Mouse (Mus musculus) myocyte (in vitro differentiated cells): ENCODE results near the gene Treml1. TPM values are rescaled to one million over a fixed set of nuclear protein-coding genes. Genes with fewer than 3 reads are reported as not detected.
"Not testable (repeated sequence)": the region's sequence is repeated elsewhere in the genome, so short reads cannot be mapped to it uniquely, and the experiment has no call there.

Experiments
- H3K27me3 ChIP-seq: one replicate; pipeline ENCODE4 v1.6.1; 2011; ENCODE audit not compliant: control insufficient read depth, insufficient read depth, insufficient read length
- H3K36me3 ChIP-seq: one replicate; pipeline ENCODE4 v1.6.1; 2011; ENCODE audit not compliant: control insufficient read depth, insufficient read depth
- H3K4me2 ChIP-seq: one replicate; pipeline ENCODE4 v1.6.1; 2011; ENCODE audit warnings: low read depth, control low read depth
- H3K4me3 ChIP-seq: one replicate; pipeline ENCODE4 v1.5.1; 2011; ENCODE audit warnings: mild to moderate bottlenecking, control low read depth, moderate library complexity
- H3K79me2 ChIP-seq: one replicate; pipeline ENCODE4 v1.6.1; 2011; ENCODE audit not compliant: control insufficient read depth, insufficient read depth
- H3ac ChIP-seq: one replicate; pipeline ENCODE4 v1.6.1; 2011; ENCODE audit not compliant: control insufficient read depth, insufficient read length
- CEBPB ChIP-seq: IDR thresholded peaks from 2 replicates; pipeline ENCODE4 v1.6.1; 2011; ENCODE audit warnings: mild to moderate bottlenecking, moderate library complexity; ENCODE audit not compliant: poor library complexity, insufficient read depth, severe bottlenecking
- E2F4 ChIP-seq: IDR thresholded peaks from one replicate; pipeline ENCODE4 v1.6.1; 2011; ENCODE audit warnings: mild to moderate bottlenecking, control low read depth, moderate library complexity; ENCODE audit not compliant: insufficient read depth
- MAX ChIP-seq: IDR thresholded peaks from one replicate; pipeline ENCODE4 v1.6.1; 2011; ENCODE audit warnings: low read depth, mild to moderate bottlenecking, control low read depth
- MYOD1 ChIP-seq, 3 experiments: IDR thresholded peaks; one replicate each; pipeline ENCODE4 v1.6.1; 2011; ENCODE audit warnings: control low read depth in 2 of 3, low read depth in 2 of 3, mild to moderate bottlenecking in 2 of 3, moderate library complexity in 1 of 3; ENCODE audit not compliant: insufficient read length in 2 of 3, control insufficient read depth in 1 of 3
- MYOG ChIP-seq, 3 experiments: IDR thresholded peaks; one replicate each; pipeline ENCODE4 v1.6.1; 2011; ENCODE audit warnings: control low read depth in 2 of 3, low read depth in 2 of 3, mild to moderate bottlenecking in 2 of 3; ENCODE audit not compliant: insufficient read length in 2 of 3, control insufficient read depth in 1 of 3, insufficient read depth in 1 of 3
- POLR2A ChIP-seq: IDR thresholded peaks from one replicate; pipeline ENCODE4 v1.6.1; 2011; ENCODE audit warnings: low read depth, mild to moderate bottlenecking, control low read depth, moderate library complexity; ENCODE audit not compliant: insufficient read length
- POLR2AphosphoS2 ChIP-seq: IDR thresholded peaks from one replicate; pipeline ENCODE4 v1.6.1; 2011; ENCODE audit warnings: low read depth, control low read depth; ENCODE audit not compliant: insufficient read length
- REST ChIP-seq: IDR thresholded peaks from one replicate; pipeline ENCODE4 v1.6.1; 2011; ENCODE audit warnings: mild to moderate bottlenecking, control low read depth, moderate library complexity; ENCODE audit not compliant: insufficient read depth, insufficient read length
- SRF ChIP-seq: IDR thresholded peaks from one replicate; pipeline ENCODE4 v1.6.1; 2011; ENCODE audit warnings: low read depth; ENCODE audit not compliant: control insufficient read depth, insufficient read length
- TCF12 ChIP-seq: IDR thresholded peaks from one replicate; pipeline ENCODE4 v1.6.1; 2011; ENCODE audit warnings: mild to moderate bottlenecking, control low read depth; ENCODE audit not compliant: poor library complexity, insufficient read depth, severe bottlenecking
- TCF3 ChIP-seq: IDR thresholded peaks from one replicate; pipeline ENCODE4 v1.6.1; 2011; ENCODE audit warnings: low read depth, control low read depth; ENCODE audit not compliant: insufficient read length
- USF1 ChIP-seq: IDR thresholded peaks from one replicate; pipeline ENCODE4 v1.6.1; 2011; ENCODE audit warnings: low read depth, mild to moderate bottlenecking, control low read depth, moderate library complexity
- polyA plus RNA-seq: library from polyadenylated mRNA; unstranded; fragments of >200 nt; fragmentation: generic; extraction: Trizol; gene quantifications from one replicate; pipeline ENCODE4 v1.2.1, GENCODE M21; 2012; ENCODE audit warnings: missing spikeins

Gene Treml1
- 0.22 TPM for polyA plus RNA-seq

- no peak within 1 kb of the TSS for H3K4me2 ChIP-seq
- no peaks in the 10 kb centered on the region for H3K27me3 ChIP-seq
- peak; percentile 32 for TF ChIP-seq USF1
- TF ChIP-seq TCF3, result no peak
- no peak for TF ChIP-seq REST
- H3K4me3 ChIP-seq, result no peak within 1 kb of the TSS
- H3K36me3 ChIP-seq, result no peaks in the 10 kb centered on the region
- no peak within 1 kb of the TSS for H3ac ChIP-seq
- H3K79me2 ChIP-seq, result no peaks in the 10 kb centered on the region
Measured at GRCm38 (mm10) chr17:48359616-48360015, at the start of gene Treml1. Gene Treml1, plus strand, starts transcription at chr17:48359916.

GRCm38 (mm10) chr17:48312124-48312523 lies 47.6 kb upstream of the Treml1 start:
- Histone ChIP-seq H3K36me3 (no peaks in the 10 kb centered on the region), H3K4me2 (no peak overlapping the region), H3K4me3 (no peak overlapping the region), H3K27me3 (no peaks in the 10 kb centered on the region), H3K79me2 (no peaks in the 10 kb centered on the region), H3ac (no peak overlapping the region)
- TF ChIP-seq SRF, result no peak
- no peak for TF ChIP-seq USF1

DNA sequence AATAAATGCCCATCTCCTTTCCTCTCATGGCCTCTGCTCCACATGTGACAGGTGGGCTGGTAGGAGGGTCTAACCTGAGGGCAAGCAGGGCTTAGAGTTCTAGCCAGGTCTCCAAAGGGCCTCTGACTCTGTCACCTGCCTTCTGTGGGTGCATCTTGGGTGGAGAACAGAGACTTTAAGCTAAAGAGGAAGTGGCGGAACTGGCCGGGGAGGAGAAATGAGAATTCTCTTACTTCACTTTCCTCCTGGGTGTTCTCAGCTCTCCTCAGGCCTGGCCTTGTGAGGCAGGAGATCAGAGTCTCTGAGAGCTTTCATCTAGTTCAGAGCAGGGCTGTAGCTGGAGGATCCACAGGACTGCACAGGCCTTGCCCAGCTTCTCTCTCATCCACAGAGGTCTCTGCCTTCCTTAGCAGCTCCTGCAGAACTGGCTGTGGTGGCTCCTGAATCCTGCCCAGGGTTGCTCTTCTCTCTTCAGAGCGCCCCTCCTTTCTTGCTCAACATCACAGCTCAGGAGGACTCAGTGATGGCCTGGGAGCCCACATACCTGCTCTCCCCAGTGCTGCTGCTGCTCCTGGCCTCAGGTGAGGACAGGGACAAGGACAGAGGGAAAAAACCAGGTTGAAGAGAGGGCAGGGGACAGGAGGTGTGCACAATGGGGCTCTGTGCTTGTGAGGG lies 43.7 kb upstream of the Treml1 start, which contains the start of gene B430306N03Rik:
Gene B430306N03Rik, plus strand, starts transcription at position 237 of the 675 bp plus-strand sequence.
- H3K4me3 ChIP-seq, H3ac ChIP-seq, H3K36me3 ChIP-seq, H3K79me2 ChIP-seq, H3K4me2 ChIP-seq, H3K27me3 ChIP-seq: not testable (repeated sequence)

- Histone ChIP-seq H3K79me2 (no peaks in the 10 kb centered on the region), H3K36me3 (no peaks in the 10 kb centered on the region), H3ac (no peak overlapping the region), H3K4me3 (no peak overlapping the region), H3K27me3 (peaks cover 4% of the 10 kb centered on the region), H3K4me2 (no peak overlapping the region)
- TF ChIP-seq TCF3 (no peak), POLR2AphosphoS2 (no peak), MYOG (IDR thresholded peaks at IDR 0.05; ENCODE audit: control insufficient read depth in 1 of 3, insufficient read depth in 1 of 3, insufficient read length in 2 of 3, low read depth in 2 of 3) (no peak), POLR2A (no peak), SRF (no peak), MYOD1 (IDR thresholded peaks at IDR 0.05; ENCODE audit: control insufficient read depth in 1 of 3, insufficient read length in 2 of 3, low read depth in 2 of 3) (no peak), E2F4 (no peak)
Measured at GRCm38 (mm10) chr17:48318686-48319085, 41.0 kb upstream of the Treml1 start.

- TF ChIP-seq TCF12 (no peak), MYOD1 (IDR thresholded peaks at IDR 0.05; ENCODE audit: control insufficient read depth in 1 of 3, insufficient read length in 2 of 3, low read depth in 2 of 3) (no peak), POLR2AphosphoS2 (no peak), MAX (no peak), REST (no peak), E2F4 (no peak), MYOG (IDR thresholded peaks at IDR 0.05; ENCODE audit: control insufficient read depth in 1 of 3, insufficient read depth in 1 of 3, insufficient read length in 2 of 3, low read depth in 2 of 3) (no peak), POLR2A (no peak), TCF3 (no peak), CEBPB (no peak), USF1 (no peak)
- no peak overlapping the region for H3K4me2 ChIP-seq
Measured at GRCm38 (mm10) chr17:48321279-48321678, 38.4 kb upstream of the Treml1 start.

DNA sequence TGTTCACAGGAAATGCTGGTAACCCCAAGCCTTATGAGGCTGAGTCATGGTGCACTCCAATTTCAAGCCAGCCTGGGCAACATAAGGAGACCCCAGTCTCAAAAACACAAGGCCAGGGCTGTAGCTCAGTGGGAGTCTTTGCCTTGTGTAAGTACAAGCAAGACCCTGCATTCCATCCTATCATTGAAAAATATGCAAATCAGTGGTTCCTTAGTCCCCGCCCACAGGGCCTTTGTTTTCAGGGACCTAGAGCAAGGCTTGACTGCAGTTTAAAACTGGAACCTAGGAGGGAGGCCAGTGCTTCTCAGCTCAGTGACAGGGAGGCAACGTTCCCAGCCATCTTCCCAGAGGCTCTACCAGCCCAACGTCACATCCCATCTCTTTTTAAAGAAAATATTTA lies 36.5 kb upstream of the Treml1 start:
- H3ac ChIP-seq, result no peak overlapping the region
- no peaks in the 10 kb centered on the region for H3K27me3 ChIP-seq
- H3K79me2 ChIP-seq, result no peaks in the 10 kb centered on the region

More at GRCm38 (mm10) chr17:48321279-48321678, 38.4 kb upstream of the Treml1 start:
- Histone ChIP-seq H3ac (no peak overlapping the region), H3K79me2 (no peaks in the 10 kb centered on the region), H3K4me3 (no peak overlapping the region), H3K36me3 (no peaks in the 10 kb centered on the region), H3K27me3 (peaks cover 4% of the 10 kb centered on the region)

More for the DNA sequence above, 36.5 kb upstream of the Treml1 start:
- no peak overlapping the region for H3K4me3 ChIP-seq
- no peak for TF ChIP-seq TCF3
- TF ChIP-seq E2F4, result no peak
- TF ChIP-seq POLR2A, result no peak
- TF ChIP-seq CEBPB, result no peak
- no peak for TF ChIP-seq USF1
- TF ChIP-seq POLR2AphosphoS2, result no peak
- no peak for TF ChIP-seq REST
- no peak for TF ChIP-seq MYOD1 (IDR thresholded peaks at IDR 0.05; ENCODE audit: control insufficient read depth in 1 of 3, insufficient read length in 2 of 3, low read depth in 2 of 3)
- TF ChIP-seq MAX, result no peak
- no peak for TF ChIP-seq MYOG (IDR thresholded peaks at IDR 0.05; ENCODE audit: control insufficient read depth in 1 of 3, insufficient read depth in 1 of 3, insufficient read length in 2 of 3, low read depth in 2 of 3)
- TF ChIP-seq TCF12, result no peak
- TF ChIP-seq SRF, result no peak
- no peaks in the 10 kb centered on the region for H3K36me3 ChIP-seq
- no peak overlapping the region for H3K4me2 ChIP-seq
